Mouse (Mus musculus): ENCODE data around the gene Ppan. TPM values are rescaled to one million over a fixed set of nuclear protein-coding genes. Genes with fewer than 3 reads are reported as not detected.

Ppan gene
- polyA plus RNA-seq, 1 experiment: 38.7 TPM

GRCm38 (mm10) chr9:20878710-20879065, 9.3 kb upstream of the Ppan start:
- no peak for DNase-seq (ENCODE audit: low read depth)

- DNase-seq (ENCODE audit: low read depth): no peak
These were observed 8.7 kb upstream of the Ppan start, which contains the start of gene Angptl6 for GRCm38 (mm10) chr9:20879097-20879792. Gene Angptl6 (minus strand): TSS chr9:20879727.

GRCm38 (mm10) chr9:20886563-20886962, 1.4 kb upstream of the Ppan start:
- no peak for DNase-seq (ENCODE audit: low read depth)

- no peak for DNase-seq (ENCODE audit: low read depth)
These were observed 784 bp upstream of the Ppan start for GRCm38 (mm10) chr9:20887191-20887590.

GRCm38 (mm10) chr9:20888386-20888765, 401 bp downstream of the Ppan start:
- no peak for DNase-seq (ENCODE audit: low read depth)

GRCm38 (mm10) chr9:20889185-20890141, 1.5 kb downstream of the Ppan start:
- DNase-seq (ENCODE audit: low read depth): no peak

GRCm38 (mm10) chr9:20890411-20890810, 2.4 kb downstream of the Ppan start:
- DNase-seq (ENCODE audit: low read depth): no peak

- DNase-seq (ENCODE audit: low read depth): no peak
These were observed 3.5 kb downstream of the Ppan start for GRCm38 (mm10) chr9:20891339-20892103.

- no peak for DNase-seq (ENCODE audit: low read depth)
These were observed 4.2 kb downstream of the Ppan start for GRCm38 (mm10) chr9:20892104-20892653.

GRCm38 (mm10) chr9:20893069-20893468, 5.1 kb downstream of the Ppan start:
- DNase-seq (ENCODE audit: low read depth): no peak

- DNase-seq (ENCODE audit: low read depth): no peak
These were observed 5.8 kb downstream of the Ppan start for GRCm38 (mm10) chr9:20893590-20894343.

- DNase-seq (ENCODE audit: low read depth): no peak
These were observed 6.7 kb downstream of the Ppan start for GRCm38 (mm10) chr9:20894629-20895028.

GRCm38 (mm10) chr9:20895382-20895781, 7.4 kb downstream of the Ppan start:
- DNase-seq (ENCODE audit: low read depth): no peak

- DNase-seq (ENCODE audit: low read depth): no peak
These were observed 9.9 kb downstream of the Ppan start for GRCm38 (mm10) chr9:20897736-20898510.

GRCm38 (mm10) chr9:20898511-20899073, 10.6 kb downstream of the Ppan start, which contains the start of gene Eif3g:
Gene Eif3g (minus strand): TSS chr9:20898623.
- no peak for DNase-seq (ENCODE audit: low read depth)

GRCm38 (mm10) chr9:20901466-20902173, 13.6 kb downstream of the Ppan start:
- no peak for DNase-seq (ENCODE audit: low read depth)

GRCm38 (mm10) chr9:20902174-20902491, 14.2 kb downstream of the Ppan start:
- DNase-seq (ENCODE audit: low read depth): no peak

- no peak for DNase-seq (ENCODE audit: low read depth)
These were observed 22.0 kb downstream of the Ppan start for GRCm38 (mm10) chr9:20909948-20910347.

GRCm38 (mm10) chr9:20916160-20916559, 28.2 kb downstream of the Ppan start:
- no peak for DNase-seq (ENCODE audit: low read depth)

Measured in gonadal fat pad, adult 2 months (tissue).